Mouse (Mus musculus) lung, postnatal 0 days (tissue): ENCODE measurements around the gene Dhodh. TPM values are rescaled to one million over a fixed set of nuclear protein-coding genes. Genes with fewer than 3 reads are reported as not detected.
A peak's percentile ranks its signal among the peaks of the same experiment; 100 is the strongest.

ENCODE experiments used
- ATAC-seq: fragments of 200-750 bp; cut with Nextera tagmentation; 2 replicates; pipeline ENCODE4 v1.8.0; 2017; ENCODE audit warnings: moderate library complexity
- DNase-seq: peaks from one replicate; pipeline ENCODE4 v3.0.0-alpha.2; 2016; ENCODE audit warnings: low spot score
- H3K27ac ChIP-seq: fragments of 300-500 bp; sonication (generic); 2 replicates; pipeline ENCODE4 v1.5.1; 2014; ENCODE audit warnings: antibody characterized with exemption, mild to moderate bottlenecking, low read length, mixed read lengths
- H3K27me3 ChIP-seq: fragments of 300-500 bp; sonication (generic); replicated peaks from 2 replicates; pipeline ENCODE4 v1.6.1; 2014; ENCODE audit warnings: low read length, mixed read lengths; ENCODE audit not compliant: insufficient read depth
- H3K36me3 ChIP-seq: fragments of 300-500 bp; sonication (generic); 2 replicates; pipeline ENCODE4 v1.6.1; 2014; ENCODE audit warnings: low read length, mixed read lengths; ENCODE audit not compliant: insufficient read depth
- H3K4me1 ChIP-seq: fragments of 300-500 bp; sonication (generic); 2 replicates; pipeline ENCODE4 v1.6.1; 2014; ENCODE audit warnings: antibody characterized with exemption, low read depth, low read length, mixed read lengths; ENCODE audit not compliant: insufficient read depth
- H3K4me2 ChIP-seq: fragments of 300-500 bp; sonication (generic); replicated peaks from 2 replicates; pipeline ENCODE4 v1.6.1; 2014; ENCODE audit warnings: low read depth, mild to moderate bottlenecking, low read length, moderate library complexity, mixed read lengths
- H3K4me3 ChIP-seq: fragments of 300-500 bp; sonication (generic); 2 replicates; pipeline ENCODE4 v1.5.1; 2014; ENCODE audit warnings: low read depth, low read length
- H3K9ac ChIP-seq: fragments of 300-500 bp; sonication (generic); replicated peaks from 2 replicates; pipeline ENCODE4 v1.6.1; 2014; ENCODE audit warnings: low read depth, mild to moderate bottlenecking
- H3K9me3 ChIP-seq: fragments of 300-500 bp; sonication (generic); 2 replicates; pipeline ENCODE4 v1.6.1; 2016; ENCODE audit warnings: low read length, mixed read lengths
- CTCF ChIP-seq: IDR thresholded peaks from 2 replicates; pipeline ENCODE4 v1.5.1; 2016; ENCODE audit warnings: antibody characterized with exemption, mild to moderate bottlenecking
- EP300 ChIP-seq: IDR thresholded peaks from 2 replicates; pipeline ENCODE4 v1.6.1; 2016; ENCODE audit warnings: antibody characterized with exemption, mild to moderate bottlenecking, control low read depth
- WGBS: fragments of 180-500 bp; shearing (Covaris S2); extraction: QIAGEN DNeasy Blood & Tissue Kit; methylation state at CpG from one replicate; pipeline ENCODE4 v1.1.7; 2014; 5-methylcytosine and 5-hydroxymethylcytosine counted together
- polyA plus RNA-seq: library from polyadenylated mRNA; unstranded; fragments of >200 nt; fragmentation: Nextera tagmentation; extraction: Ambion mirVana; gene quantifications from 2 replicates; pipeline ENCODE4 v1.2.1, GENCODE M21; 2015

Gene Dhodh
- polyA plus RNA-seq, 1 experiment from 2014 or later, result 18.5 TPM

- Histone ChIP-seq H3K9ac (0 out of 2 replicates have a peak within 1 kb of the TSS, but pooled peaks have one; percentile 16), H3K4me3 (no peak within 1 kb of the TSS; the same call in 1 of the 2 replicates), H3K9me3 (no peaks in the 10 kb centered on the region), H3K27me3 (no peaks in the 10 kb centered on the region), H3K4me1 (no peaks in the 10 kb centered on the region), H3K36me3 (no peaks in the 10 kb centered on the region), H3K4me2 (peak within 1 kb of the TSS; percentile 8), H3K27ac (no peak within 1 kb of the TSS)
- TF ChIP-seq CTCF, result peak; percentile 22; the same call in 1 of the 2 replicates
- no peak for TF ChIP-seq EP300
- DNase-seq, result no peak
- WGBS, result 48% methylated on average over 27 of the region's 27 CpGs
- no peak; the same call in 1 of the 2 replicates for ATAC-seq
Measured at GRCm38 (mm10) chr8:109614243-109615210, 6.1 kb upstream of the Dhodh start, which contains the start of gene Pkd1l3. TSS of gene Pkd1l3 (plus strand) at chr8:109614517.

DNA sequence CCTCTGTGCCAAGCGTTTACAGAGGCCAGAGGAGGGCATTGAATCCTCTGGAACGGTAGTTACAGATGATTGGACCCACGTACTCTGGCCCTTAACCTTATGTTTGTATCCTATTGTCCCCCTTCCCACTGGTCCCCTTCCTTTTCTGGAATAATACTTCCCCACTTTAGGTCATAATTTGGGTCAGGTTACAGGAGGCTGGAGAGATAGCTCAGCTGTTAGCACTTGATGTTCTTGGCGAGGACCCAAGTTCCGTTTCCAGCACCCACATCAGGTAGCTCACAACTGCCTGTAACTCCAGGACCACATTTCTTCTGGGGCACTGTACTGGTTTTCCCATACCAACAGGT, 655 bp upstream of the Dhodh start:
- Histone ChIP-seq H3K27ac (peak overlapping the region; percentile 97), H3K4me1 (0 out of 2 replicates have a peak, but pooled peaks cover 11% of the 10 kb centered on the region), H3K4me3 (peak overlapping the region; percentile 60), H3K36me3 (0 out of 2 replicates have a peak, but pooled peaks cover under 1% of the 10 kb centered on the region), H3K4me2 (peak overlapping the region; percentile 83), H3K9me3 (no peaks in the 10 kb centered on the region), H3K9ac (peak overlapping the region; percentile 74), H3K27me3 (no peaks in the 10 kb centered on the region)
- no peak for TF ChIP-seq EP300
- TF ChIP-seq CTCF, result no peak
- DNase-seq (peak; percentile 54), ATAC-seq (no peak)
- 5% methylated on average over 5 of the region's 5 CpGs for WGBS

GRCm38 (mm10) chr8:109607650-109608049, 823 bp downstream of the Dhodh start:
- no peak for DNase-seq
- ATAC-seq, result no peak
- Histone ChIP-seq H3K27me3 (no peaks in the 10 kb centered on the region), H3K36me3 (peaks cover 5% of the 10 kb centered on the region; the same call in 1 of the 2 replicates), H3K4me2 (peak overlapping the region; percentile 83), H3K27ac (no peak overlapping the region), H3K9me3 (no peaks in the 10 kb centered on the region), H3K9ac (peak overlapping the region; percentile 74), H3K4me3 (peak overlapping the region; percentile 60), H3K4me1 (0 out of 2 replicates have a peak, but pooled peaks cover 11% of the 10 kb centered on the region)
- WGBS, result 8% methylated on average over 12 of the region's 12 CpGs
- no peak for TF ChIP-seq EP300
- TF ChIP-seq CTCF, result no peak

GRCm38 (mm10) chr8:109606725-109607124, 1.7 kb downstream of the Dhodh start:
- H3K4me2 ChIP-seq, result no peak overlapping the region
- no peaks in the 10 kb centered on the region for H3K9me3 ChIP-seq
- ATAC-seq (no peak), DNase-seq (no peak)
- peaks cover 5% of the 10 kb centered on the region; the same call in 1 of the 2 replicates for H3K36me3 ChIP-seq
- no peaks in the 10 kb centered on the region for H3K27me3 ChIP-seq
- no peak overlapping the region for H3K4me3 ChIP-seq
- no peak overlapping the region for H3K9ac ChIP-seq
- WGBS, result 76% methylated on average over 2 of the region's 2 CpGs
- H3K27ac ChIP-seq, result no peak overlapping the region
- 0 out of 2 replicates have a peak, but pooled peaks cover 11% of the 10 kb centered on the region for H3K4me1 ChIP-seq
- TF ChIP-seq CTCF (no peak), EP300 (no peak)

GRCm38 (mm10) chr8:109595854-109596253, 12.6 kb downstream of the Dhodh start:
- H3K4me3 ChIP-seq, result no peak overlapping the region
- DNase-seq, result peak; percentile 67
- TF ChIP-seq EP300 (no peak), CTCF (peak; percentile 94)
- H3K36me3 ChIP-seq, result no peaks in the 10 kb centered on the region
- no peak overlapping the region for H3K27ac ChIP-seq
- peak; percentile 53 for ATAC-seq
- H3K9ac ChIP-seq, result no peak overlapping the region
- H3K4me1 ChIP-seq, result no peaks in the 10 kb centered on the region
- H3K27me3 ChIP-seq, result no peaks in the 10 kb centered on the region
- 51% methylated on average over 8 of the region's 8 CpGs for WGBS
- H3K4me2 ChIP-seq, result no peak overlapping the region
- H3K9me3 ChIP-seq, result no peaks in the 10 kb centered on the region

GRCm38 (mm10) chr8:109593117-109593788, 15.2 kb downstream of the Dhodh start:
- peak; percentile 71 for TF ChIP-seq CTCF
- TF ChIP-seq EP300, result peak; percentile 54
- Histone ChIP-seq H3K36me3 (no peaks in the 10 kb centered on the region), H3K27me3 (no peaks in the 10 kb centered on the region), H3K9ac (no peak overlapping the region), H3K4me2 (no peak overlapping the region), H3K4me3 (no peak overlapping the region), H3K27ac (no peak overlapping the region), H3K9me3 (no peaks in the 10 kb centered on the region), H3K4me1 (no peaks in the 10 kb centered on the region)
- 47% methylated on average over 6 of the region's 6 CpGs for WGBS
- peak; percentile 84 for DNase-seq
- peak; percentile 79 for ATAC-seq
